Mouse (Mus musculus): ENCODE results near the gene Chst11.
"Not testable (repeated sequence)": the region's sequence is repeated elsewhere in the genome, so short reads cannot be mapped to it uniquely, and the experiment has no call there.

Gene Chst11

GRCm38 (mm10) chr10:83116889-83117288 is 131.6 kb downstream of the Chst11 start:
- DNase-seq, result peak; percentile 47

- DNase-seq, result no peak
Observed at GRCm38 (mm10) chr10:83117851-83118250, 132.6 kb downstream of the Chst11 start.

DNA sequence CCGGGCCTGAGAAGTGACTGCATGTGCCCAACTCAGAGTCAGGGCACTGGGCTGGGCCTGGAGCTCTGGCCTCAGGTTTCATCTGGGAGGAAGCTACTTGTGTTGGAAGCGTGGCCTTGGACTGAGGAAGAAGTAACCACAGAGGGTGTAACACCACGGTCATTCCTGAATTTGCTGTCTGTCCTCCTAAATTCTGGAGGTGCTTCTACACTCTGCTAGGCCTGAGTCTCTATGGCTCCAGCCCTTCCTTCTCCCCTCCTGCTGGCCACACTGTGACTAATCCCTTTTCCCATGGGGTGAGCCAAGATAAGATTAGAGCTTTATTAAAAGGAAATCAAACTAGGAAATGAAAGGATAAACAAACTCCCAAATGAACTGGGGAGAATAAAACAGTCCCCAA is 133.3 kb downstream of the Chst11 start:
- no peak for DNase-seq

DNA sequence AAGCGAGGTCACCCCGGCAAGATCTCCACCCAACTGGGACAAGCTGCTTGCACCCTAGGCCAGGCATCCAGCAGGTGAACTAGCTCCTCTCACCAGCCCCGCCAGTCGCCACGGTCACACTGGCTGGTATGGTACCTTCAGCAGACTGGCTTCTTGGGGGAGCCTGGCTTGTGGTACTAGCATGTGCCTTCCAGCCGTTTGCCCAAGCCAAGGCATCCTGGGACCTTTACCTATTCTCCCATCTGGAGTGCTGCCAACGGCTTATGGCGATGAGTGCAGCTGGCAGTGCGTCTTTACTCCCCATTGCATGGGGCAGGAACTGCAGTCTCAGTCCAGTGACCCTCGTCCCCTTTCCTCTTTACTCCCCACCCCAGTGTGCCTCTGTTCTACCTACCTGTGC is 133.7 kb downstream of the Chst11 start:
- DNase-seq, result no peak

- DNase-seq, result not testable (repeated sequence)
Observed at GRCm38 (mm10) chr10:83119461-83119860, 134.2 kb downstream of the Chst11 start.

- DNase-seq, result no peak
Observed at GRCm38 (mm10) chr10:83119909-83120308, 134.6 kb downstream of the Chst11 start.

GRCm38 (mm10) chr10:83120938-83121337 is 135.6 kb downstream of the Chst11 start:
- no peak for DNase-seq

DNA sequence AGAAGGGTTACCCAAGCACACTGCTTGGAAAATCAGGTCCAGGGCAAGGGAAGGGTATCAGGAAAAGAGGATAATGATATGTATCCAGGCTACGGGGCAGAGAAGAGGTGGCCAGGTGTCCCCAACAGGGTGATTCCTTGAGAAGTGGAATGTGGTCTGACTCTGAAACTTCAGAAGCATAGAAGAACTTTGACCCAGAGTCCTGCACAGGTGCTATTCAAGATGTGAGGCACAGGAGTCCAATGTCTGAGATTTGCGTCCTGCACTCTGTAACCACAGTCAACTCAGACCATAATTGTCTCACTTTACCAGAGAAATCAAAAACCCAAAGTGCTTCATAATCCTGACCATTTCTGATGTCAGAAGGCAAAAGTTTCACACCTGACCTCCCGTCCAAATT is 139.3 kb downstream of the Chst11 start:
- DNase-seq, result no peak

- peak; percentile 38 for DNase-seq
Observed at GRCm38 (mm10) chr10:83126447-83126846, 141.1 kb downstream of the Chst11 start.

DNA sequence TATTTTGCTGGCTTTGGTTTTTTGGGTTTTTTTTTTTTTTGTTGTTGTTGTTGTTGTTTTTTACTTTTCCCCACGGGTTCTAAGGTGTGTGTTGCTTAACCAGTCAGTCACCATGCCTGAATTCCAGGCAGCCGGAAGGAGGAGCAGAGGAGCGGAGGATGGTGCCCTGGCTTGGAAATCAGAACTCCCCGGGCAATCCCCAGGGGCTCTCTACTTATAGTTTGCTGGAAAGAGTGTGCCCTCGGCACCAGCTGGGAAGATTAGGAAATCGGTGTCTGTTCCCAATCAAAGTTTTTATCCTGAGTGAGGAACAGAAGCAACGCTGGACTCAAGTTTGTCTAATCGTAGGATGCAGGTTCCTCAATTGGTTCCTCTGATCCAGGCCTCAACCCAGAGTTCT is 143.1 kb downstream of the Chst11 start:
- DNase-seq, result no peak

DNA sequence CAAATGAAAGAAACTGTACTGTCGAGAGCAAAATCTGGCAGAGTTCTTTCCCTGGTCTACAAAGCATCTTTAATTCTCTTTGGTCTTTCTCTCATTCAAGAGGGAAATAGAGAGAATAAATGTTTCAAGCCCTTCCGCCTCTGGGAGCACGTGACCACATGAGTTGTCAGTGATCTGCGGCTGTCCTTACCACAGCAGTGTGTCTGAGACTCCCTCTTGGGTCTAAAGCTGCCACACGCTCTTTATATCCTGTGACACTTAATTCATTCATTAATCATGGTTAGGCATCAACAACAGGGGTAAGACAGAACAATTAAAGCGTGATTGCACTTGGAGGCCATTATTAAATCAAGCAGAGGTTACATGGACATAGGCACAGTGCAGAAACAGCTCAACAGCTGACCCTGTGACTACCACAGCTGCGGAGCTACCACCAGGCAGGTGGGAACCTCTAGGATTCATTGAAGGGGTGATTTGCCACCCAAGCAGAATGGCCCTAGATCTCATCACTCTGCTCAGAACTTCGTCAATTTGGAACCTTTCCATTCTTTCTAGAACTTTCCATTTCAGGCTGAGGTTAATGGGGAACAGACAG is 144.4 kb downstream of the Chst11 start:
- no peak for DNase-seq

GRCm38 (mm10) chr10:83130611-83131010 is 145.3 kb downstream of the Chst11 start:
- no peak for DNase-seq

- DNase-seq, result no peak
Observed at GRCm38 (mm10) chr10:83131884-83132283, 146.6 kb downstream of the Chst11 start.

DNA sequence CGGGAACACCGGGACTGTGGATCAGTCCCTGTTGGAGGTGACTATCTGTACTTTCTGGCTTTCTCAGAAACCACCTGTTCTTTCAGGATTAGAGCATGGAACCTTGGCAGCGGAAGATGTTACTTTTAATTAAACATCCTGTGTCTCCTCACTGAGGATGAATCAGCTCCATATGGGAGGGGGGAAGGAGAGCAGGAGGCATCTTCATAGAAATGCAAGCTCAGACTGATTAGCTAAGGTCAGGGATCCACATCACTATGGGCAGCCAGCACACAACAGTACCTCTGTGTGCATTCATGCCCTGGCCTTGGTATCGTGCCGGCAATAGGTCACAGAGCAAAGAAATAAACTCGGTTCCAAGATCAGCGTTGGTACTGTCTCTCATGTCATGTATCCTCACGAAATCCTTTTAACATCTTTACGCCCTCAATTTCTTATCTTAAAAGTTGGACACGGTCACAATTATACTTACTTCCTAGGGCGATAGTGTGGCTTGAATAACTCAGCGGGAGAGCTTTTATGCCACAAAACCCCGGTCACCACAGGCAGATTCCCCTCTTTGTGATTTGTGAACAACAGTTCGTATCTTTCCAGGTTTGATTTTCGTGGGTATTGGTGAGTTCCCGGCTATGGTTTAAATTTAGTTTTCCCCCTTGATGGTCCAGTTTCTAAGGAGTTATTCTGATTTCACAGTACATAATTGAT is 148.7 kb downstream of the Chst11 start:
- no peak for DNase-seq

- DNase-seq, result no peak
Observed at GRCm38 (mm10) chr10:83134896-83135295, 149.6 kb downstream of the Chst11 start.

- DNase-seq, result no peak
Observed at GRCm38 (mm10) chr10:83135963-83136362, 150.7 kb downstream of the Chst11 start.

DNA sequence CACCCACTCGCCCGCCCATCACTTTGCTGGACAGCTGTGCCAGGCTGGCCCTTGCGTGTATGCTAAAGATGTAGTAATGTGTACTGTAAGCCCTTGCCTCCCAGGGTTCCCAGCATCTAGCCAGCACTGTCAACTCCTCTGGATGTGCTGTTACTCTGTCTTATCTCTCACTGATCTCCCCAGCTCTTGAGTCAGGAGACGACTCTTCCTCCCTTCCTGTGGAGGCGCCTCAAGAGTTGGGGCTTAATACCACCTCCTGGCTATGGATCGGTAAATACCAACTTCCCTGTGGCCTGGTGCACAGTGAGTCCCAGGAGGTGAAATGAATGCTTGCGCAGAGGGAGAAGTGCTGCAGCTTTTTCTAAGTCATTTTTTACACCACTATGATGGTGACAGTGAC is 151.8 kb downstream of the Chst11 start:
- no peak for DNase-seq

- no peak for DNase-seq
Observed at GRCm38 (mm10) chr10:83139276-83139675, 154.0 kb downstream of the Chst11 start.

DNA sequence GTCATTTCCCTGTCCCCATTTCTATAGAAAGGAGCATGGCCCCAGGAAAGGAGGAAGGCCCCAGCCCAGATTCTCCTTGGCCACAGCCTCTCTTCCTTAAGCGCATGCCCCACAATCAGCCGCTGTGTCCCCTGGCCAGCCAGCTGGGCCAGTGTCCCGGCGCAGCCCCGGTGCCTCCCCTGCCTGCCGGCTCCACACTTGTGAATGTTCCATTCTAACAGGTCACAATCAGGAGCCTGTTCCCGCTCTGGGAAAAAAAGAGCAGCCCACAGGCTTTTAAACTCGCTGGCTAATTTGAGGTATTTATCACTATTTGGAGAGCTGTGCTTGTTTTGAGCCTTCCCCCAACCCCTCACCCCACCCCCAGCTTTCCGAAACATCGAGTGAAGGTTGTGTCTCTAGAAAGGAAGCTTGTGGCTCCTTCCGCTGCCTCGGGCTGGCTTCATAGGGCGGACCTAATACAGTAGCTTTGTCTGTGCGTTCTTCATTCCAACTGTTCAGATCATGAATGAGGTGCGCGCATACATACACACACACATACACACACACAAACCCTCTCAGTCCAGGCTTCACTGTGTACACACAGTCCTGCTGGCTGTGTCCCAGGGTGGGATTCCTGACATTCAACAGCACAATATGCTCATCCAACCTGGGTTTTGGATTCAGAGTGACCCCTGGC is 155.1 kb downstream of the Chst11 start:
- no peak for DNase-seq

- DNase-seq, result no peak
Observed at GRCm38 (mm10) chr10:83141434-83141833, 156.1 kb downstream of the Chst11 start.

DNA sequence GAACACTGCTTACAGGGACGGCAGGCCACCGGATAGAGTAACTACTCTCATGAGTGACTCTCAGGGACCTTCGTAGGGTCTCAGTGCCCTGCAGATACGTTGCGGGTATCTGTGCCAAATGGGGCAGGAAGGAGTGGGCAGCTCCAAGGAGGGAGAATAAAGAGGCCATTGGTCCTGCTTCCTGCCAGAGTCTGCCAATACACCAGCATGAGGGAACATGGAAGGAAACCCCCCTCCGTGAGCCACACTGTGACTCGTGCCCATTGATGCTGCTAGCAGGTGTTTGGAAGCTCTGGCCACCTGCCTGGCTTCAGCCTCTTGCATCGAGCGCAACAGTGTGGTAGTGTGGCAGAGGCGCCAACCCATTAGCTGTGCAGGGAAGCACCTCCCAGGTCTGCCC is 157.8 kb downstream of the Chst11 start:
- no peak for DNase-seq

DNA sequence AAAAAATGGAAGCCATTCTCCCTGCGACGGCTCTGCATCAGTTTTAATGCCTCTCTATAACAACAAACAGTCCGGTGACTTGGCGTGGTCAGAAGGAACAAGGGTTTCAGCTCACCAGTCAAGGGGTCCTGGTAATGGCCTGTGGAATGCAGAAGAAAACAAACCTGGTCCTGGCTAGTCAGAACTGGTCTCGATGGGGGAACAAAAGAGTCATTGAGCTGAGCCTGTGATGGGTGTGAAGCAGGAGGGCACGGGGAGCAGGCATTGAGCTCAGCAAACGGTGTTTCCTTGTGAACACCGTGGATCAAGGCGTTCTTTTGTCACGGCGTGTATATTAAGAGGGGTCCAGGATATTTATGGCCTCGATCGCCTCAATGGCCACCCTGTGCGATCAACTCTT is 160.5 kb downstream of the Chst11 start:
- peak; percentile 47 for DNase-seq

GRCm38 (mm10) chr10:83149342-83150178 is 164.3 kb downstream of the Chst11 start:
- no peak for DNase-seq
